Mouse (Mus musculus): ENCODE data around the gene Prkar1a. TPM values are rescaled to one million over a fixed set of nuclear protein-coding genes. Genes with fewer than 3 reads are reported as not detected.

Gene Prkar1a
- total and polyA plus RNA-seq, 2 experiments from 2014 or later: 231 to 473 TPM

- peak overlapping the region; percentile 69 for H3K4me2 ChIP-seq (ENCODE audit: low read depth, low read length, poor library complexity, severe bottlenecking)
- peaks cover 12% of the 10 kb centered on the region; the same call in 1 of the 2 replicates for H3K36me3 ChIP-seq (ENCODE audit: insufficient read depth, low read length)
- no peak for TF ChIP-seq CTCF (IDR thresholded peaks at IDR 0.05)
- peak overlapping the region; percentile 97 for H3K9ac ChIP-seq (replicated peaks; ENCODE audit: low read length, poor library complexity, severe bottlenecking)
- no peaks in the 10 kb centered on the region for H3K27me3 ChIP-seq (ENCODE audit: insufficient read depth, low read length)
- ATAC-seq (ENCODE audit: low FRiP score) (peak; percentile 88), DNase-seq (ENCODE audit: low spot score) (peak; percentile 89)
- H3K4me3 ChIP-seq (ENCODE audit: low read depth, low read length): peak overlapping the region; percentile 97
- WGBS: under 1% methylated on average over 31 of the region's 31 CpGs
- H3K4me1 ChIP-seq (ENCODE audit: insufficient read depth, low read length): peaks cover 29% of the 10 kb centered on the region
- H3K9me3 ChIP-seq (ENCODE audit: low read length): no peaks in the 10 kb centered on the region
- H3K27ac ChIP-seq (ENCODE audit: low read depth, low read length): peak overlapping the region; percentile 98
These were observed 933 bp downstream of the Prkar1a start for GRCm38 (mm10) chr11:109649975-109650701.

GRCm38 (mm10) chr11:109650788-109651565 lies 1.8 kb downstream of the Prkar1a start:
- TF ChIP-seq CTCF (IDR thresholded peaks at IDR 0.05): no peak
- H3K27ac ChIP-seq (ENCODE audit: low read depth, low read length): peak overlapping the region; percentile 98
- peaks cover 29% of the 10 kb centered on the region for H3K4me1 ChIP-seq (ENCODE audit: insufficient read depth, low read length)
- peak overlapping the region; percentile 97 for H3K9ac ChIP-seq (replicated peaks; ENCODE audit: low read length, poor library complexity, severe bottlenecking)
- peaks cover 12% of the 10 kb centered on the region; the same call in 1 of the 2 replicates for H3K36me3 ChIP-seq (ENCODE audit: insufficient read depth, low read length)
- peak overlapping the region; percentile 69 for H3K4me2 ChIP-seq (ENCODE audit: low read depth, low read length, poor library complexity, severe bottlenecking)
- WGBS: under 1% methylated on average over 60 of the region's 90 CpGs
- ATAC-seq (ENCODE audit: low FRiP score): peak; percentile 94
- no peaks in the 10 kb centered on the region for H3K27me3 ChIP-seq (ENCODE audit: insufficient read depth, low read length)
- peak overlapping the region; percentile 97 for H3K4me3 ChIP-seq (ENCODE audit: low read depth, low read length)
- peak; percentile 98 for DNase-seq (ENCODE audit: low spot score)
- no peaks in the 10 kb centered on the region for H3K9me3 ChIP-seq (ENCODE audit: low read length)

GRCm38 (mm10) chr11:109651566-109652024 lies 2.4 kb downstream of the Prkar1a start:
- Histone ChIP-seq H3K27me3 (ENCODE audit: insufficient read depth, low read length) (no peaks in the 10 kb centered on the region), H3K4me1 (ENCODE audit: insufficient read depth, low read length) (peaks cover 29% of the 10 kb centered on the region), H3K9me3 (ENCODE audit: low read length) (no peaks in the 10 kb centered on the region), H3K9ac (replicated peaks; ENCODE audit: low read length, poor library complexity, severe bottlenecking) (peak overlapping the region; percentile 97), H3K36me3 (ENCODE audit: insufficient read depth, low read length) (peaks cover 17% of the 10 kb centered on the region; the same call in 1 of the 2 replicates), H3K4me3 (ENCODE audit: low read depth, low read length) (peak overlapping the region; percentile 97), H3K27ac (ENCODE audit: low read depth, low read length) (peak overlapping the region; percentile 98), H3K4me2 (ENCODE audit: low read depth, low read length, poor library complexity, severe bottlenecking) (peak overlapping the region; percentile 69)
- no peak for TF ChIP-seq CTCF (IDR thresholded peaks at IDR 0.05)
- peak; percentile 14 for DNase-seq (ENCODE audit: low spot score)
- under 1% methylated on average over 21 of the region's 21 CpGs for WGBS
- no peak for ATAC-seq (ENCODE audit: low FRiP score)

DNA sequence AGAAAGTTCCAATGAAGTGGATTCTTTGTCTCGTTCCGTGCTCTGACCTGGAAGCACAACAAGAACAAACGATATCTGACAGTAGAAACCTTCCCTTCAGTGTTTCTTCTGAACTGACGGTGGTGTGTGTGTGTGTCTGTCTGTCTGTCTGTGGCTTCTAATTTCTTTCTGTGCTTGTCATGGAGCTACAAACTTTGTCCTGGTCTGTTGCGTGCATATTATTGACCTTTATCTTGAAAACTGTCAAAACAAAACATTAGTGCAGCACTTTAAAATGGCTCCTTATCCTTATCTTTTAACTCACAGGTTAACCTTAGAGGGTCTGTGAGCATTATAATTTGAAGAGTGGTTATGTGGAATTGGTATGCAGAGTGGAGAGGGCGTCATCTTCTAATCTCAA lies 3.3 kb downstream of the Prkar1a start:
- no peak for ATAC-seq (ENCODE audit: low FRiP score)
- TF ChIP-seq CTCF (IDR thresholded peaks at IDR 0.05): no peak

DNA sequence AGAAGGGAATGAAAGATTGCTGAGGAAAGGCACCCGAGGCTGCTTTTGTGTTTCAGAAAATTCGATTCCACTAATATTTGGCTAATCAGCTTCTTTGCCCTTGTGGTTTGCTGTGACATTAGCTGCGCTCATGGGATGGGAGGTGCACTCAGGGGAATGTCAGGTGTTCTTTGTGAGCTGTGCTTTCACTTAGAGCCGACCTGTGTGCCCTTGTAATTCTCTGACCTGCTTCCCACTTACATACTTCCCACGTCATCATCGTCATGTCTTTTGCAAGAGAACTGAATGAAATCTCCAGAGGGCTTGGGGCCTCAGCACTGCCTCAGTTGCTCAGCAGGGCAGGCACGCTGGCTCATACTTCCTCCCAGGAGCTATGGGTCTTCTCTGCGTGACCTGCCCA lies 4.0 kb downstream of the Prkar1a start:
- Histone ChIP-seq H3K27ac (ENCODE audit: low read depth, low read length) (no peak overlapping the region), H3K9me3 (ENCODE audit: low read length) (no peaks in the 10 kb centered on the region), H3K36me3 (ENCODE audit: insufficient read depth, low read length) (peaks cover 19% of the 10 kb centered on the region; the same call in 1 of the 2 replicates), H3K4me1 (ENCODE audit: insufficient read depth, low read length) (peaks cover 29% of the 10 kb centered on the region), H3K4me2 (ENCODE audit: low read depth, low read length, poor library complexity, severe bottlenecking) (peak overlapping the region; percentile 69), H3K4me3 (ENCODE audit: low read depth, low read length) (peak overlapping the region; percentile 97; the same call in 1 of the 2 replicates), H3K9ac (replicated peaks; ENCODE audit: low read length, poor library complexity, severe bottlenecking) (no peak overlapping the region; the same call in 1 of the 2 replicates), H3K27me3 (ENCODE audit: insufficient read depth, low read length) (no peaks in the 10 kb centered on the region)
- ATAC-seq (ENCODE audit: low FRiP score) (no peak), DNase-seq (ENCODE audit: low spot score) (no peak)
- WGBS: 57% methylated on average over 8 of the region's 8 CpGs
- TF ChIP-seq CTCF (IDR thresholded peaks at IDR 0.05): no peak

More for the DNA sequence above, 3.3 kb downstream of the Prkar1a start:
- Histone ChIP-seq H3K4me1 (ENCODE audit: insufficient read depth, low read length) (peaks cover 29% of the 10 kb centered on the region), H3K27ac (ENCODE audit: low read depth, low read length) (no peak overlapping the region), H3K9ac (replicated peaks; ENCODE audit: low read length, poor library complexity, severe bottlenecking) (peak overlapping the region; percentile 97), H3K27me3 (ENCODE audit: insufficient read depth, low read length) (no peaks in the 10 kb centered on the region), H3K9me3 (ENCODE audit: low read length) (no peaks in the 10 kb centered on the region), H3K4me3 (ENCODE audit: low read depth, low read length) (peak overlapping the region; percentile 97), H3K36me3 (ENCODE audit: insufficient read depth, low read length) (peaks cover 19% of the 10 kb centered on the region; the same call in 1 of the 2 replicates), H3K4me2 (ENCODE audit: low read depth, low read length, poor library complexity, severe bottlenecking) (peak overlapping the region; percentile 69)
- no peak for DNase-seq (ENCODE audit: low spot score)
- 42% methylated on average over 6 of the region's 6 CpGs for WGBS
